Mouse (Mus musculus): ENCODE data around the gene Olfr145.

Gene Olfr145

GRCm38 (mm10) chr9:37896661-37897060 lies at the start of gene Olfr145:
TSS of gene Olfr145 (plus strand) at chr9:37896724.
- no peak for DNase-seq (ENCODE audit: low read depth)

GRCm38 (mm10) chr9:37849267-37849666 lies 47.3 kb upstream of the Olfr145 start:
- DNase-seq (ENCODE audit: low read depth): no peak

- DNase-seq (ENCODE audit: low read depth): no peak
Measured at GRCm38 (mm10) chr9:37853969-37854368, 42.6 kb upstream of the Olfr145 start, which contains the start of gene Olfr877. TSS of gene Olfr877 (plus strand) at chr9:37854269.

- no peak for DNase-seq (ENCODE audit: low read depth)
Measured at GRCm38 (mm10) chr9:37863325-37863724, 33.2 kb upstream of the Olfr145 start.

- DNase-seq (ENCODE audit: low read depth): no peak
Measured at GRCm38 (mm10) chr9:37870246-37870645, 26.3 kb upstream of the Olfr145 start.

- DNase-seq (ENCODE audit: low read depth): no peak
Measured at GRCm38 (mm10) chr9:37871097-37871496, 25.4 kb upstream of the Olfr145 start.

GRCm38 (mm10) chr9:37871536-37871935 lies 25.0 kb upstream of the Olfr145 start:
- DNase-seq (ENCODE audit: low read depth): no peak

GRCm38 (mm10) chr9:37890960-37891359 lies 5.6 kb upstream of the Olfr145 start:
- no peak for DNase-seq (ENCODE audit: low read depth)

- no peak for DNase-seq (ENCODE audit: low read depth)
Measured at GRCm38 (mm10) chr9:37905555-37905954, 9.0 kb downstream of the Olfr145 start.

- no peak for DNase-seq (ENCODE audit: low read depth)
Measured at GRCm38 (mm10) chr9:37917540-37917939, 21.0 kb downstream of the Olfr145 start, which contains the start of gene Olfr878. TSS of gene Olfr878 (plus strand) at chr9:37917840.

- no peak for DNase-seq (ENCODE audit: low read depth)
Measured at GRCm38 (mm10) chr9:37918018-37918417, 21.5 kb downstream of the Olfr145 start.

GRCm38 (mm10) chr9:37924194-37924593 lies 27.7 kb downstream of the Olfr145 start:
- no peak for DNase-seq (ENCODE audit: low read depth)

GRCm38 (mm10) chr9:37925445-37925844 lies 28.9 kb downstream of the Olfr145 start:
- no peak for DNase-seq (ENCODE audit: low read depth)

- DNase-seq (ENCODE audit: low read depth): no peak
Measured at GRCm38 (mm10) chr9:37926019-37927013, 29.8 kb downstream of the Olfr145 start.

- peak; percentile 21 for DNase-seq (ENCODE audit: low read depth)
Measured at GRCm38 (mm10) chr9:37932519-37932918, 36.0 kb downstream of the Olfr145 start.

- DNase-seq (ENCODE audit: low read depth): no peak
Measured at GRCm38 (mm10) chr9:37934146-37934545, 37.6 kb downstream of the Olfr145 start.

GRCm38 (mm10) chr9:37941167-37941566 lies 44.6 kb downstream of the Olfr145 start:
- DNase-seq (ENCODE audit: low read depth): no peak
